Comparison of ENCODE assay signal across 1 mouse cellular context in the genomic region with DNA sequence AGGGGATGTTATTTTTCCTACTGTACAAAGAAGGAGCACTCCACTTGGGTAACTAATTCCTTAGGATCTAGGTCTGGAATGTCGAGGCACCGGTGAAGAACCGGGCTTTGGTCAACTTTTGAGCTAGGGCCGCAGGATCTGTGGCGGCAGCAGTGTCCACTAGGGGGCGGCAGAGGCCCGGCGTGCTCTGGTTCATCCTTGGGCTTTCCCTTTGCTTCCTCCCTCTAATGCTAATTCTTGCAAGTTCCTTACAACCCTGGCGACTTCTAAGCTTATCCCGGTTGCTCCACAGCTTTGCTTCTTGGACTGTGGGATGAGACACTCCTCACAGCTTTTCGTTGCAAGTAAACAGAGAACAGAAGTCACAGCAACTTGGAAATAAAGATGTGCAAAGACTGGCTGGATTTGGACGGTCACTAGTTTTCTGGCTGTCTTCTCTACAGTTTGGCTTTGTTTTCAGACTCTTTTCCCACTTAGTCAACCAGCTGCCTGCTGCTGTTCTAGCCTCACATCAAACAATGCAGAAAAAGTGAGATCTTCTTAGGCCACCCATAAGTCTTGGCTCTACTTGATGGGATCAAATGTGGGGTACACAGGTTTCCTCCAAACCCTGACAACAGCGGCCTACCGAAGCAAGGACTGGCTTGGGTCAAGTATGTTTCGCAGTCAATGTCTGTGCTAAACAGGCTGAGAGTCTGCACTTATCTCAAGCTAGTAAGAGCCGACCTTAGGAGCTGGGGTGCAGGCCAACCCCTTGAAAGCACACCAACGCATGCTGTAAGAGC.
TF ChIP-seq lines count a peak whose summit lies in the region.

No protein-coding gene starts in this region.

TF ChIP-seq in CH12.LX, 34 proteins besides CTCF, POLR2A, EP300 and RAD21:
- TF ChIP-seq NRF1 (IDR thresholded peaks at IDR 0.05; ENCODE audit: low read depth, low read length) (no peak), SMC3 (IDR thresholded peaks at IDR 0.05; ENCODE audit: low read depth, low read length) (peak; percentile 88)
